Mouse (Mus musculus) lung, embryonic 16.5 days (tissue): ENCODE data around the gene Ush2a. TPM values are rescaled to one million over a fixed set of nuclear protein-coding genes. Genes with fewer than 3 reads are reported as not detected.

Experiments used
- ATAC-seq: fragments of 200-750 bp; cut with Nextera tagmentation; 2 replicates; pipeline ENCODE4 v1.8.0; 2017; ENCODE audit warnings: low read depth, mild to moderate bottlenecking, moderate library complexity
- H3K27ac ChIP-seq: fragments of 300-500 bp; sonication (generic); 2 replicates; pipeline ENCODE4 v1.5.1; 2014; ENCODE audit warnings: mild to moderate bottlenecking, control low read depth, low read length
- H3K27me3 ChIP-seq: fragments of 300-500 bp; sonication (generic); 2 replicates; pipeline ENCODE4 v1.6.1; 2014; ENCODE audit warnings: low read depth, low read length, mixed read lengths; ENCODE audit not compliant: control insufficient read depth, insufficient read depth
- H3K36me3 ChIP-seq: fragments of 300-500 bp; sonication (generic); 2 replicates; pipeline ENCODE4 v1.6.1; 2014; ENCODE audit warnings: low read length; ENCODE audit not compliant: control insufficient read depth, insufficient read depth
- H3K4me1 ChIP-seq: fragments of 300-500 bp; sonication (generic); replicated peaks from 2 replicates; pipeline ENCODE4 v1.6.1; 2014; ENCODE audit warnings: low read length, mixed read lengths; ENCODE audit not compliant: control insufficient read depth, insufficient read depth
- H3K4me2 ChIP-seq: fragments of 300-500 bp; sonication (generic); 2 replicates; pipeline ENCODE4 v1.6.1; 2014; ENCODE audit warnings: low read depth, low read length, control low read depth
- H3K4me3 ChIP-seq: fragments of 300-500 bp; sonication (generic); 2 replicates; pipeline ENCODE4 v1.5.1; 2014; ENCODE audit warnings: mild to moderate bottlenecking, low read length, control low read depth
- H3K9ac ChIP-seq: fragments of 300-500 bp; sonication (generic); 2 replicates; pipeline ENCODE4 v1.6.1; 2014; ENCODE audit warnings: low read length, control low read depth
- H3K9me3 ChIP-seq: fragments of 300-500 bp; sonication (generic); 2 replicates; pipeline ENCODE4 v1.6.1; 2016; ENCODE audit warnings: low read length; ENCODE audit not compliant: control insufficient read depth
- WGBS: fragments of 180-500 bp; shearing (Covaris S2); extraction: QIAGEN DNeasy Blood & Tissue Kit; methylation state at CpG from one replicate; pipeline ENCODE4 v1.1.7; 2014; 5-methylcytosine and 5-hydroxymethylcytosine counted together
- polyA plus RNA-seq: library from polyadenylated mRNA; unstranded; fragments of >200 nt; fragmentation: Nextera tagmentation; extraction: Ambion mirVana; gene quantifications from 2 replicates; pipeline ENCODE4 v1.2.1, GENCODE M21; 2015

The Ush2a gene
- polyA plus RNA-seq, 1 experiment from 2014 or later = 0.11 TPM

GRCm38 (mm10) chr1:188667460-188667859 is 405.6 kb downstream of the Ush2a start:
- H3K27me3 ChIP-seq = no peaks in the 10 kb centered on the region
- peaks cover 4% of the 10 kb centered on the region for H3K4me1 ChIP-seq
- H3K4me2 ChIP-seq = no peak overlapping the region
- H3K9me3 ChIP-seq = no peaks in the 10 kb centered on the region
- no peak overlapping the region for H3K27ac ChIP-seq
- H3K36me3 ChIP-seq = no peaks in the 10 kb centered on the region
- no peak overlapping the region for H3K9ac ChIP-seq
- ATAC-seq = peak; percentile 70; the same call in 1 of the 2 replicates
- WGBS = 54% methylated on average over 8 of the region's 8 CpGs
- H3K4me3 ChIP-seq = no peak overlapping the region

- no peak for ATAC-seq
- H3K4me2 ChIP-seq = no peak overlapping the region
- no peaks in the 10 kb centered on the region for H3K27me3 ChIP-seq
- H3K27ac ChIP-seq = no peak overlapping the region
- H3K36me3 ChIP-seq = no peaks in the 10 kb centered on the region
- peaks cover 4% of the 10 kb centered on the region for H3K4me1 ChIP-seq
- no peaks in the 10 kb centered on the region for H3K9me3 ChIP-seq
- 58% methylated on average over 12 of the region's 12 CpGs for WGBS
- H3K9ac ChIP-seq = no peak overlapping the region
- H3K4me3 ChIP-seq = no peak overlapping the region
Observed at GRCm38 (mm10) chr1:188668513-188668912, 406.7 kb downstream of the Ush2a start.

GRCm38 (mm10) chr1:188672871-188673270 is 411.0 kb downstream of the Ush2a start:
- Histone ChIP-seq H3K36me3 (no peaks in the 10 kb centered on the region), H3K9ac (no peak overlapping the region), H3K4me2 (no peak overlapping the region), H3K27ac (no peak overlapping the region), H3K4me1 (peaks cover 18% of the 10 kb centered on the region), H3K9me3 (no peaks in the 10 kb centered on the region), H3K4me3 (no peak overlapping the region), H3K27me3 (no peaks in the 10 kb centered on the region)
- WGBS = 90% methylated on average over 12 of the region's 12 CpGs
- no peak for ATAC-seq

- Histone ChIP-seq H3K4me2 (no peak overlapping the region), H3K9me3 (no peaks in the 10 kb centered on the region), H3K36me3 (no peaks in the 10 kb centered on the region), H3K9ac (no peak overlapping the region), H3K4me3 (no peak overlapping the region), H3K27me3 (no peaks in the 10 kb centered on the region), H3K27ac (peak overlapping the region; percentile 79), H3K4me1 (peaks cover 14% of the 10 kb centered on the region)
- peak; percentile 85 for ATAC-seq
- WGBS = 32% methylated on average over 8 of the region's 8 CpGs
Observed at GRCm38 (mm10) chr1:188674640-188675510, 413.1 kb downstream of the Ush2a start.

GRCm38 (mm10) chr1:188675511-188675863 is 413.7 kb downstream of the Ush2a start:
- H3K9ac ChIP-seq = no peak overlapping the region
- H3K4me2 ChIP-seq = no peak overlapping the region
- 58% methylated on average over 10 of the region's 10 CpGs for WGBS
- H3K27me3 ChIP-seq = no peaks in the 10 kb centered on the region
- peak overlapping the region; percentile 79 for H3K27ac ChIP-seq
- H3K9me3 ChIP-seq = no peaks in the 10 kb centered on the region
- H3K4me3 ChIP-seq = no peak overlapping the region
- H3K36me3 ChIP-seq = no peaks in the 10 kb centered on the region
- peak; percentile 61 for ATAC-seq
- peaks cover 14% of the 10 kb centered on the region for H3K4me1 ChIP-seq

- Histone ChIP-seq H3K4me1 (peaks cover 14% of the 10 kb centered on the region), H3K9ac (no peak overlapping the region), H3K27ac (no peak overlapping the region), H3K9me3 (no peaks in the 10 kb centered on the region), H3K27me3 (no peaks in the 10 kb centered on the region), H3K36me3 (no peaks in the 10 kb centered on the region), H3K4me2 (no peak overlapping the region), H3K4me3 (no peak overlapping the region)
- no peak for ATAC-seq
- 49% methylated on average over 8 of the region's 8 CpGs for WGBS
Observed at GRCm38 (mm10) chr1:188678189-188678588, 416.4 kb downstream of the Ush2a start.

GRCm38 (mm10) chr1:188686362-188686761 is 424.5 kb downstream of the Ush2a start:
- no peak overlapping the region for H3K4me2 ChIP-seq
- 82% methylated on average over 14 of the region's 14 CpGs for WGBS

GRCm38 (mm10) chr1:188696295-188696694 is 434.5 kb downstream of the Ush2a start:
- no peak overlapping the region for H3K9ac ChIP-seq

More at GRCm38 (mm10) chr1:188686362-188686761, 424.5 kb downstream of the Ush2a start:
- Histone ChIP-seq H3K4me1 (no peaks in the 10 kb centered on the region), H3K4me3 (no peak overlapping the region), H3K27ac (no peak overlapping the region), H3K9ac (no peak overlapping the region), H3K36me3 (no peaks in the 10 kb centered on the region), H3K27me3 (no peaks in the 10 kb centered on the region), H3K9me3 (no peaks in the 10 kb centered on the region)
- ATAC-seq = peak; percentile 86

GRCm38 (mm10) chr1:188708176-188708575 is 446.4 kb downstream of the Ush2a start:
- Histone ChIP-seq H3K4me3 (no peak overlapping the region), H3K4me2 (no peak overlapping the region), H3K9ac (no peak overlapping the region), H3K4me1 (no peaks in the 10 kb centered on the region), H3K27ac (no peak overlapping the region), H3K9me3 (no peaks in the 10 kb centered on the region), H3K27me3 (no peaks in the 10 kb centered on the region), H3K36me3 (no peaks in the 10 kb centered on the region)
- ATAC-seq = no peak
- WGBS = 87% methylated on average over 4 of the region's 4 CpGs

More at GRCm38 (mm10) chr1:188696295-188696694, 434.5 kb downstream of the Ush2a start:
- Histone ChIP-seq H3K9me3 (peaks cover 4% of the 10 kb centered on the region; the same call in 1 of the 2 replicates), H3K4me2 (no peak overlapping the region), H3K4me1 (no peaks in the 10 kb centered on the region), H3K4me3 (no peak overlapping the region), H3K27ac (no peak overlapping the region), H3K36me3 (no peaks in the 10 kb centered on the region), H3K27me3 (no peaks in the 10 kb centered on the region)
- 0 out of 2 replicates have a peak, but pooled peaks have one; percentile 51 for ATAC-seq
- 60% methylated on average over 2 of the region's 2 CpGs for WGBS
